Mouse (Mus musculus): ENCODE data around the gene Sfswap.

DNA sequence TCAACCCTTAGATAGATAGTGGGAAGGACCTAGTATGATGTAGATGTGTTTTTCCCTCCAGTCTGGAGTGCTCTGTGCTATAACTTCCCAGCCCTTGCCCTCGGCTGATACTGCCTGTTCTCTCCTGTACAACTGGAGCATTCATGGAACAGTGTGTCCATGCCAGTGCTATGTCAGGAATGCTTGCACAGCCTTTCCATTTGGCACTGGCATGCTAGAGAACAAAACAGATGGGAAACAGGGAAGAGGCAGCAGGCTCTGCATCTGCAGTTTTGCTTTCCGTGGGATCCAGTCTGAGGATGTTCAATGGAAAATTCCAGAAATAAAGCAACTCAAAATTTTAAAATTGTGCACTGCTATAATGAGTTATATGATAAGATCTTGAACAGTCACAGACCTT lies 33.5 kb downstream of the Sfswap start:
- TF ChIP-seq CTCF (IDR thresholded peaks at IDR 0.05; ENCODE audit: insufficient read depth, low read depth, low read length), result no peak
- no peak for TF ChIP-seq POLR2A (IDR thresholded peaks at IDR 0.05; ENCODE audit: insufficient read depth, low read depth, low read length)
